Mouse (Mus musculus): ENCODE measurements around the gene Cers3.

GRCm38 (mm10) chr7:66704631-66705030 lies 38.7 kb upstream of the Cers3 start:
- TF ChIP-seq CTCF (IDR thresholded peaks at IDR 0.05; ENCODE audit: control insufficient read depth, insufficient read depth, insufficient read length), result no peak
- no peak for TF ChIP-seq USF1 (IDR thresholded peaks at IDR 0.05; ENCODE audit: low read depth)
- no peak for TF ChIP-seq CEBPB (IDR thresholded peaks at IDR 0.05; ENCODE audit: low read depth)
- no peak for TF ChIP-seq MYOG (IDR thresholded peaks at IDR 0.05; ENCODE audit: control insufficient read depth, extremely low read depth, insufficient read length)
- no peak for TF ChIP-seq MAX (IDR thresholded peaks at IDR 0.05)
- TF ChIP-seq MYOD1 (IDR thresholded peaks at IDR 0.05; ENCODE audit: control insufficient read depth, insufficient read length, low read depth), result no peak

All from C2C12 (cell line).